In the genomic region with DNA sequence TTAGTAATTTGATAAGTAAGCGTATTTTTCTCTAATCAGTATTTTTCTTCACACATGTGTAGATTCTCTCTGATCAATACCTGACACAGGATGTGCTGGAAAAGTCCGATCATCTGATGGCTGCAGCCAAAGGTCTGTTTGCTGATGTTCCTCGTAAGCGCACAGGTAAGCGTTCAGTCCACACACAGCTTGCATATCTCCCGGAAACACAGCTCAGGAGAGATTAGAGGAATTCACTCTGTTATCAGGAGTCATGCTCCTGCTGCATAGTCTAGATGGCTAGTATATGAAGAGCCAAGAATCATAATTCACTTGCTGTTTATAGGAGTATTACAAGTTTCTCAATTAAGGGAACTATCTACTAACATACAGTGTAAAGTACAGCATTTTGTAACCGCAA, we compare ENCODE assay signal across 22 mouse cellular contexts. TPM values are rescaled to one million over a fixed set of nuclear protein-coding genes. Genes with fewer than 3 reads are reported as not detected.
DNase-seq lines count a peak whose midpoint lies in the region; ATAC-seq and TF ChIP-seq lines count a peak whose summit lies in the region.
"Had no signal": no experiment of that assay in that cellular context is flagged by ENCODE, and none has a peak within 500 bp of the region (broad histone marks: within the 10 kb centered on the region; RNA-seq: fewer than 3 reads in every experiment).

No protein-coding gene starts in this region.

- peak; percentile 38; the same call in 1 of the 2 replicates for ATAC-seq in intestine, embryonic 16.5 days
- ATAC-seq in intestine, embryonic 15.5 days, result no peak
- ATAC-seq in intestine, postnatal 0 days, result peak; percentile 54; the same call in 1 of the 2 replicates
- ATAC-seq in liver, embryonic 15.5 days (ENCODE audit: insufficient read depth), result peak; percentile 51; the same call in 1 of the 2 replicates
- peak; percentile 92 for ATAC-seq in megakaryocyte-erythroid progenitor cell, adult 5-6 weeks (replicated peaks; ENCODE audit: low FRiP score, low TSS enrichment, poor library complexity, severe bottlenecking)
- ATAC-seq: forebrain, embryonic 15.5 days; hindbrain, postnatal 0 days had no signal

- no peak for TF ChIP-seq CTCF in intestine, postnatal 0 days (IDR thresholded peaks at IDR 0.05; ENCODE audit: low read depth)

- intact Hi-C loops in left cerebral cortex, postnatal 14 days (cut with DNase I), result loop anchor here (10.0 kb wide), 1 partner anchor 71 kb away; no protein-coding TSS in a partner anchor

- H3K9me3 ChIP-seq in intestine, embryonic 16.5 days (ENCODE audit: control insufficient read depth, low read length), result no peaks in the 10 kb centered on the region
- H3K9me3 ChIP-seq in intestine, embryonic 15.5 days, result no peaks in the 10 kb centered on the region
- no peaks in the 10 kb centered on the region for H3K9me3 ChIP-seq in intestine, postnatal 0 days (ENCODE audit: control insufficient read depth)
- H3K9me3 ChIP-seq in liver, embryonic 15.5 days (replicated peaks), result no peaks in the 10 kb centered on the region
- H3K9me3 ChIP-seq: embryonic facial prominence, embryonic 12.5 days; forebrain, embryonic 15.5 days; heart, embryonic 13.5 days; hindbrain, embryonic 12.5 days had no signal

- no peak overlapping the region for H3K4me2 ChIP-seq in intestine, embryonic 16.5 days (ENCODE audit: low read depth, low read length)
- no peak overlapping the region for H3K4me2 ChIP-seq in intestine, embryonic 15.5 days (replicated peaks)
- no peak overlapping the region for H3K4me2 ChIP-seq in intestine, postnatal 0 days (replicated peaks; ENCODE audit: low read depth)
- no peak overlapping the region for H3K4me2 ChIP-seq in liver, embryonic 15.5 days
- H3K4me2 ChIP-seq: embryonic facial prominence, embryonic 12.5 days; forebrain, embryonic 15.5 days; heart, embryonic 13.5 days; hindbrain, embryonic 12.5 days had no signal

- no peak for DNase-seq in frontal cortex, postnatal 36 days (ENCODE audit: low spot score in 2 of 2)
- no peak for DNase-seq in left cerebral cortex, postnatal 14 days (ENCODE audit: low spot score in 2 of 2)
- DNase-seq in adrenal gland, postnatal 10 days, result no peak
- DNase-seq: adrenal gland, adult 8-10 months; cerebellum, adult 11-12 months; cerebellum, adult 9-10 months; cerebellum, postnatal 25 days; gastrocnemius, postnatal 14 days; heart, postnatal 4 days had no signal

- WGBS in intestine, embryonic 16.5 days, result 80% methylated on average over 7 of the region's 7 CpGs
- WGBS in intestine, embryonic 15.5 days, result 79% methylated on average over 7 of the region's 7 CpGs
- WGBS in intestine, postnatal 0 days, result 55% methylated on average over 7 of the region's 7 CpGs
- WGBS in liver, embryonic 15.5 days (ENCODE audit: insufficient replicate concordance), result 56% methylated on average over 7 of the region's 7 CpGs

- H3K4me3 ChIP-seq in intestine, embryonic 16.5 days (ENCODE audit: low read length), result no peak overlapping the region
- H3K4me3 ChIP-seq in intestine, embryonic 15.5 days (replicated peaks), result no peak overlapping the region
- no peak overlapping the region for H3K4me3 ChIP-seq in intestine, postnatal 0 days (ENCODE audit: low read depth, low read length)
- no peak overlapping the region for H3K4me3 ChIP-seq in liver, embryonic 15.5 days (replicated peaks)
- H3K4me3 ChIP-seq: embryonic facial prominence, embryonic 12.5 days; forebrain, embryonic 15.5 days; heart, embryonic 13.5 days; hindbrain, embryonic 12.5 days had no signal

- H3K27ac ChIP-seq in intestine, embryonic 16.5 days (ENCODE audit: low read length), result no peak overlapping the region
- H3K27ac ChIP-seq in intestine, embryonic 15.5 days, result no peak overlapping the region
- no peak overlapping the region for H3K27ac ChIP-seq in intestine, postnatal 0 days (ENCODE audit: low read depth, low read length)
- no peak overlapping the region for H3K27ac ChIP-seq in liver, embryonic 15.5 days (replicated peaks)
- H3K27ac ChIP-seq: embryonic facial prominence, embryonic 12.5 days; forebrain, embryonic 15.5 days; heart, embryonic 13.5 days; hindbrain, embryonic 12.5 days; hindbrain, postnatal 0 days had no signal

- H3K9ac ChIP-seq in intestine, embryonic 16.5 days (ENCODE audit: low read depth, low read length), result no peak overlapping the region
- H3K9ac ChIP-seq in intestine, embryonic 15.5 days, result no peak overlapping the region
- no peak overlapping the region for H3K9ac ChIP-seq in intestine, postnatal 0 days (ENCODE audit: low read depth, low read length)
- H3K9ac ChIP-seq in liver, embryonic 15.5 days, result no peak overlapping the region
- H3K9ac ChIP-seq: embryonic facial prominence, embryonic 12.5 days; forebrain, embryonic 15.5 days; heart, embryonic 13.5 days; hindbrain, embryonic 12.5 days had no signal

- no peaks in the 10 kb centered on the region for H3K4me1 ChIP-seq in intestine, embryonic 16.5 days (ENCODE audit: control insufficient read depth, insufficient read depth, low read length)
- H3K4me1 ChIP-seq in intestine, embryonic 15.5 days (replicated peaks), result no peaks in the 10 kb centered on the region
- H3K4me1 ChIP-seq in intestine, postnatal 0 days (replicated peaks; ENCODE audit: control insufficient read depth, insufficient read depth, low read length), result no peaks in the 10 kb centered on the region
- H3K4me1 ChIP-seq in liver, embryonic 15.5 days (replicated peaks), result peaks cover 3% of the 10 kb centered on the region; the same call in 1 of the 2 replicates
- H3K4me1 ChIP-seq: embryonic facial prominence, embryonic 12.5 days; forebrain, embryonic 15.5 days; heart, embryonic 13.5 days; hindbrain, embryonic 12.5 days had no signal

- no peaks in the 10 kb centered on the region; the same call in 1 of the 2 replicates for H3K36me3 ChIP-seq in intestine, embryonic 16.5 days (ENCODE audit: control insufficient read depth, insufficient read depth, low read length)
- H3K36me3 ChIP-seq in intestine, embryonic 15.5 days, result no peaks in the 10 kb centered on the region
- H3K36me3 ChIP-seq in intestine, postnatal 0 days (ENCODE audit: control insufficient read depth, insufficient read depth), result peaks cover 21% of the 10 kb centered on the region
- peaks cover 34% of the 10 kb centered on the region for H3K36me3 ChIP-seq in liver, embryonic 15.5 days (replicated peaks)

- H3K27me3 ChIP-seq in intestine, embryonic 16.5 days (replicated peaks; ENCODE audit: control insufficient read depth, insufficient read depth, low read length), result no peaks in the 10 kb centered on the region
- no peaks in the 10 kb centered on the region for H3K27me3 ChIP-seq in intestine, embryonic 15.5 days (replicated peaks)
- no peaks in the 10 kb centered on the region for H3K27me3 ChIP-seq in intestine, postnatal 0 days (replicated peaks; ENCODE audit: control insufficient read depth, insufficient read depth, low read length)
- no peaks in the 10 kb centered on the region for H3K27me3 ChIP-seq in liver, embryonic 15.5 days
- H3K27me3 ChIP-seq: embryonic facial prominence, embryonic 12.5 days; forebrain, embryonic 15.5 days; heart, embryonic 13.5 days; hindbrain, embryonic 12.5 days had no signal

RNA-seq across cellular contexts. Expression of a gene that starts 18.6 kb away (rescaled TPM):
- 16.0 and 17.5 TPM in 2 replicates for polyA plus RNA-seq in intestine, embryonic 16.5 days (2015; fragmentation: Nextera tagmentation; extraction: Ambion mirVana)
- polyA plus RNA-seq in intestine, embryonic 15.5 days (2015; fragmentation: Nextera tagmentation; extraction: Ambion mirVana), result 19.5 and 22.2 TPM in 2 replicates
- 4.2 and 4.7 TPM in 2 replicates for polyA plus RNA-seq in intestine, postnatal 0 days (2015; fragmentation: Nextera tagmentation; extraction: Ambion mirVana)
- polyA plus RNA-seq in liver, embryonic 15.5 days (2015; fragmentation: Nextera tagmentation; extraction: Ambion mirVana), result 6.1 and 7.8 TPM in 2 replicates
- 20.4 and 27.5 TPM in 2 replicates for total RNA-seq in megakaryocyte-erythroid progenitor cell, adult 5-6 weeks (2014; fragmentation: Nextera tagmentation)
- 26.9 and 27.0 TPM in 2 replicates for total RNA-seq in megakaryocyte-erythroid progenitor cell, adult 5-6 weeks (2017)
- 10 to 100 TPM; 13.8 to 16.4 TPM for total RNA-seq in left cerebral cortex, postnatal 14 days (2021)
- 10 to 100 TPM; 15.3 to 20.1 TPM for total RNA-seq in adrenal gland, postnatal 10 days (2021)

RNA-seq across cellular contexts. Expression of a gene that starts 29.1 kb away (rescaled TPM):
- polyA plus RNA-seq in intestine, embryonic 16.5 days (2015; fragmentation: Nextera tagmentation; extraction: Ambion mirVana), result 0.10 TPM in 1 of 2 replicates, not detected in the other
- polyA plus RNA-seq in intestine, embryonic 15.5 days (2015; fragmentation: Nextera tagmentation; extraction: Ambion mirVana), result 0.14 and 0.38 TPM in 2 replicates
- polyA plus RNA-seq in intestine, postnatal 0 days (2015; fragmentation: Nextera tagmentation; extraction: Ambion mirVana), result not detected in 2 replicates
- polyA plus RNA-seq in liver, embryonic 15.5 days (2015; fragmentation: Nextera tagmentation; extraction: Ambion mirVana), result 0.40 and 0.51 TPM in 2 replicates
- not detected in 2 replicates for total RNA-seq in megakaryocyte-erythroid progenitor cell, adult 5-6 weeks (2014; fragmentation: Nextera tagmentation)
- total RNA-seq in megakaryocyte-erythroid progenitor cell, adult 5-6 weeks (2017), result not detected in 2 replicates
- total RNA-seq in left cerebral cortex, postnatal 14 days (2021), result 1 to 10 TPM; 4.1 to 5.8 TPM
- total RNA-seq in adrenal gland, postnatal 10 days (2021), result 1 to 10 TPM in 1 of 2 experiments, under 1 TPM in 1; 0.42 to 1.1 TPM
- total RNA-seq: gastrocnemius, adult 18-20 months; heart, postnatal 4 days had no signal
- polyA plus RNA-seq: C2C12; heart, embryonic 13.5 days; heart, postnatal 0 days had no signal

RNA-seq across cellular contexts. Expression of a gene that starts 32.5 kb away (rescaled TPM):
- polyA plus RNA-seq in intestine, embryonic 16.5 days (2015; fragmentation: Nextera tagmentation; extraction: Ambion mirVana), result 1.2 and 1.3 TPM in 2 replicates
- polyA plus RNA-seq in intestine, embryonic 15.5 days (2015; fragmentation: Nextera tagmentation; extraction: Ambion mirVana), result 1.1 and 1.5 TPM in 2 replicates
- 1.1 and 1.2 TPM in 2 replicates for polyA plus RNA-seq in intestine, postnatal 0 days (2015; fragmentation: Nextera tagmentation; extraction: Ambion mirVana)
- 0.03 TPM in 1 of 2 replicates, not detected in the other for polyA plus RNA-seq in liver, embryonic 15.5 days (2015; fragmentation: Nextera tagmentation; extraction: Ambion mirVana)
- total RNA-seq in megakaryocyte-erythroid progenitor cell, adult 5-6 weeks (2014; fragmentation: Nextera tagmentation), result 1.7 and 2.0 TPM in 2 replicates
- not detected in 2 replicates for total RNA-seq in megakaryocyte-erythroid progenitor cell, adult 5-6 weeks (2017)
- 10 to 100 TPM; 56.1 to 65.6 TPM for total RNA-seq in left cerebral cortex, postnatal 14 days (2021)
- 1 to 10 TPM; 7.5 to 8.2 TPM for total RNA-seq in adrenal gland, postnatal 10 days (2021)
- polyA plus RNA-seq: C2C12; heart, embryonic 13.5 days had no signal
